34 mouse cellular contexts compared by ENCODE assay signal in the genomic region with DNA sequence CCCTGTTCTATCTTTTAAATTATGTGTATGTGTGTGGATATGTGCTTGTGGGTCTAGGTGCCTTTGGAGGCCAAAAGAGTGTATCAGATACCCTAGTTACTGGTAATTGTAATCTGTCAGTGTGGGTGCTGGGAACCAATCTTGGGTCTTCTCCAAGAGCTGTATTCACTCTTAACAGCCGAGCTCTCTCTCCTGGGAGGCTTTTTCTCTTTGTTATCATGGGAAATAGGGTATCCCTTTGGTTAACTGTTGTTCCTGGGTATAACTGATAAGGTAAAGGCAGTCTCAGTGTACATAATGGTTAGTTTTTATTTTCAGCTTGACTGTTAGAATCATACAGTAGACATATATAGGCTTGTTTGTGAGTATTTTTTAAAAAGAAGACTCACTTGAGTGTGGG. TPM values are rescaled to one million over a fixed set of nuclear protein-coding genes. Genes with fewer than 3 reads are reported as not detected.
DNase-seq lines count a peak whose midpoint lies in the region; ATAC-seq and TF ChIP-seq lines count a peak whose summit lies in the region.
"Had no signal": no experiment of that assay in that cellular context is flagged by ENCODE, and none has a peak within 500 bp of the region (broad histone marks: within the 10 kb centered on the region; RNA-seq: fewer than 3 reads in every experiment).

No protein-coding gene starts in this region.

- intact Hi-C loops in left cerebral cortex, adult 2 months (cut with DNase I), result no loop called here

- no peak for TF ChIP-seq CTCF in left cerebral cortex, adult 2 months (IDR thresholded peaks at IDR 0.05)
- TF ChIP-seq CTCF in liver, postnatal 0 days (IDR thresholded peaks at IDR 0.05; ENCODE audit: low read depth), result no peak

- H3K9me3 ChIP-seq in liver, postnatal 0 days (ENCODE audit: low read length), result no peaks in the 10 kb centered on the region
- H3K9me3 ChIP-seq in liver, embryonic 11.5 days (ENCODE audit: control insufficient read depth, low read length), result no peaks in the 10 kb centered on the region
- H3K9me3 ChIP-seq: embryonic facial prominence, embryonic 12.5 days; embryonic facial prominence, embryonic 15.5 days; forebrain, embryonic 12.5 days; forebrain, embryonic 15.5 days; heart, embryonic 10.5 days; heart, embryonic 13.5 days had no signal

- peaks cover 87% of the 10 kb centered on the region for H3K36me3 ChIP-seq in liver, postnatal 0 days (replicated peaks; ENCODE audit: insufficient read depth, low read length)
- H3K36me3 ChIP-seq in liver, embryonic 11.5 days (ENCODE audit: control insufficient read depth, insufficient read depth, low read length), result peaks cover 75% of the 10 kb centered on the region

- no peaks in the 10 kb centered on the region for H3K4me1 ChIP-seq in liver, postnatal 0 days (ENCODE audit: insufficient read depth)
- H3K4me1 ChIP-seq in liver, embryonic 11.5 days (replicated peaks; ENCODE audit: control insufficient read depth, insufficient read depth, low read length), result no peaks in the 10 kb centered on the region; the same call in 1 of the 2 replicates
- H3K4me1 ChIP-seq: embryonic facial prominence, embryonic 12.5 days; embryonic facial prominence, embryonic 15.5 days; forebrain, embryonic 12.5 days; forebrain, embryonic 15.5 days; heart, embryonic 10.5 days; heart, embryonic 13.5 days had no signal

- peak; percentile 59; the same call in 1 of the 2 replicates for TF ChIP-seq EP300 in liver, postnatal 0 days (IDR thresholded peaks at IDR 0.05; ENCODE audit: low read depth)

- no peak overlapping the region for H3K4me2 ChIP-seq in liver, postnatal 0 days (ENCODE audit: low read depth, low read length)
- no peak overlapping the region for H3K4me2 ChIP-seq in liver, embryonic 11.5 days
- H3K4me2 ChIP-seq: embryonic facial prominence, embryonic 12.5 days; embryonic facial prominence, embryonic 15.5 days; forebrain, embryonic 12.5 days; forebrain, embryonic 15.5 days; heart, embryonic 13.5 days; hindbrain, embryonic 14.5 days had no signal

- no peak for DNase-seq in left cerebral cortex, adult 2 months (ENCODE audit: extremely low spot score in 1 of 2, low spot score in 2 of 2)
- DNase-seq in left cerebral cortex, adult 18-20 months (ENCODE audit: low spot score in 2 of 2), result no peak
- DNase-seq in liver, postnatal 0 days, result no peak
- DNase-seq in liver, embryonic 11.5 days (ENCODE audit: low spot score), result no peak
- no peak for DNase-seq in retina, postnatal 1 day
- DNase-seq: adrenal gland, postnatal 10 days; adrenal gland, postnatal 36 days; cerebellum, adult 18-20 months; cerebellum, adult 9-10 months; cerebellum, postnatal 14 days; gastrocnemius, adult 2 months; gastrocnemius, postnatal 14 days; heart, adult 2 months; heart, postnatal 14 days; heart, postnatal 4 days had no signal

- WGBS in liver, postnatal 0 days (ENCODE audit: insufficient replicate concordance), result 41% methylated on average over 1 of the region's 1 CpGs
- 52% methylated on average over 1 of the region's 1 CpGs for WGBS in liver, embryonic 11.5 days

- ATAC-seq in liver, postnatal 0 days, result no peak
- no peak; the same call in 1 of the 2 replicates for ATAC-seq in liver, embryonic 11.5 days (replicated peaks; ENCODE audit: low FRiP score)
- ATAC-seq in common myeloid progenitor, adult 5-6 weeks (replicated peaks; ENCODE audit: low read depth, poor library complexity, severe bottlenecking), result peak; percentile 59; the same call in 1 of the 2 replicates
- ATAC-seq in erythroblast, adult 5-6 weeks (replicated peaks; ENCODE audit: low FRiP score, poor library complexity, severe bottlenecking), result no peak
- ATAC-seq: CD4-positive, CD25-positive, alpha-beta regulatory T cell, adult 4 months; forebrain, embryonic 15.5 days; hindbrain, postnatal 0 days; inflammation-experienced regulatory T-cells, adult 6 months; Patski had no signal

- no peak overlapping the region for H3K4me3 ChIP-seq in left cerebral cortex, adult 2 months
- no peak overlapping the region for H3K4me3 ChIP-seq in liver, postnatal 0 days (ENCODE audit: low read depth, low read length)
- no peak overlapping the region for H3K4me3 ChIP-seq in liver, embryonic 11.5 days (ENCODE audit: low read depth, low read length)
- H3K4me3 ChIP-seq: embryonic facial prominence, embryonic 12.5 days; embryonic facial prominence, embryonic 15.5 days; erythroblast, embryonic 14.5 days; forebrain, embryonic 12.5 days; forebrain, embryonic 15.5 days; gastrocnemius, adult 2 months; heart, adult 2 months; heart, embryonic 10.5 days; heart, embryonic 13.5 days had no signal

- H3K27ac ChIP-seq in left cerebral cortex, adult 2 months, result peak overlapping the region; percentile 15
- H3K27ac ChIP-seq in liver, postnatal 0 days (ENCODE audit: low read depth), result no peak overlapping the region
- H3K27ac ChIP-seq in liver, embryonic 11.5 days (ENCODE audit: low read depth, low read length), result no peak overlapping the region
- H3K27ac ChIP-seq: embryonic facial prominence, embryonic 12.5 days; embryonic facial prominence, embryonic 15.5 days; forebrain, embryonic 12.5 days; forebrain, embryonic 15.5 days; gastrocnemius, adult 2 months; heart, adult 2 months; heart, embryonic 10.5 days; heart, embryonic 13.5 days; hindbrain, embryonic 14.5 days; hindbrain, postnatal 0 days had no signal

- H3K27me3 ChIP-seq in liver, postnatal 0 days (ENCODE audit: insufficient read depth, low read length), result no peaks in the 10 kb centered on the region
- H3K27me3 ChIP-seq in liver, embryonic 11.5 days (replicated peaks; ENCODE audit: control insufficient read depth, insufficient read depth, low read length), result no peaks in the 10 kb centered on the region
- H3K27me3 ChIP-seq: embryonic facial prominence, embryonic 12.5 days; embryonic facial prominence, embryonic 15.5 days; forebrain, embryonic 12.5 days; forebrain, embryonic 15.5 days; heart, embryonic 13.5 days; Patski had no signal

- no peak overlapping the region for H3K9ac ChIP-seq in liver, postnatal 0 days (replicated peaks)
- H3K9ac ChIP-seq in liver, embryonic 11.5 days (ENCODE audit: low read depth, low read length), result no peak overlapping the region
- H3K9ac ChIP-seq: embryonic facial prominence, embryonic 12.5 days; embryonic facial prominence, embryonic 15.5 days; forebrain, embryonic 12.5 days; forebrain, embryonic 15.5 days; heart, embryonic 13.5 days; hindbrain, embryonic 14.5 days had no signal

RNA-seq across cellular contexts. Expression of gene Cdc45, which starts 10.6 kb away (rescaled TPM):
- total RNA-seq in left cerebral cortex, adult 2 months (2021), result 1 to 10 TPM; 1.4 to 2.6 TPM
- total RNA-seq in left cerebral cortex, adult 18-20 months (2021), result 1 to 10 TPM in 1 of 2 experiments, under 1 TPM in 1; 0.77 to 2.0 TPM
- polyA plus RNA-seq in liver, postnatal 0 days (2015; fragmentation: Nextera tagmentation; extraction: Ambion mirVana), result 15.8 and 18.7 TPM in 2 replicates
- polyA plus RNA-seq in liver, embryonic 11.5 days (2014; fragmentation: Nextera tagmentation; extraction: Ambion mirVana), result 66.7 and 76.8 TPM in 2 replicates
- 63.1 and 65.1 TPM in 2 replicates for total RNA-seq in common myeloid progenitor, adult 5-6 weeks (2017)
- total RNA-seq in erythroblast, adult 5-6 weeks (2015; ENCODE audit: low replicate concordance), result 21.7 and 23.6 TPM in 2 replicates
- total RNA-seq in erythroblast, adult 5-6 weeks (2017; ENCODE audit: low replicate concordance), result 28.5 and 33.2 TPM in 2 replicates

RNA-seq across cellular contexts. Expression of gene Ufd1, which starts 10.8 kb away (rescaled TPM):
- total RNA-seq in left cerebral cortex, adult 2 months (2021), result 10 to 100 TPM; 85.5 to 94.7 TPM
- total RNA-seq in left cerebral cortex, adult 18-20 months (2021), result 10 to 100 TPM; 87.5 to 97.2 TPM
- 39.2 and 41.0 TPM in 2 replicates for polyA plus RNA-seq in liver, postnatal 0 days (2015; fragmentation: Nextera tagmentation; extraction: Ambion mirVana)
- polyA plus RNA-seq in liver, embryonic 11.5 days (2014; fragmentation: Nextera tagmentation; extraction: Ambion mirVana), result 69.1 and 71.1 TPM in 2 replicates
- total RNA-seq in common myeloid progenitor, adult 5-6 weeks (2017), result 48.2 and 70.9 TPM in 2 replicates
- total RNA-seq in erythroblast, adult 5-6 weeks (2015; ENCODE audit: low replicate concordance), result 26.1 and 27.3 TPM in 2 replicates
- 32.5 and 54.9 TPM in 2 replicates for total RNA-seq in erythroblast, adult 5-6 weeks (2017; ENCODE audit: low replicate concordance)

RNA-seq across cellular contexts. Expression of gene 2510002D24Rik, which starts 14.0 kb away (rescaled TPM):
- 10 to 100 TPM; 24.7 to 28.3 TPM for total RNA-seq in left cerebral cortex, adult 2 months (2021)
- 10 to 100 TPM; 24.1 to 26.6 TPM for total RNA-seq in left cerebral cortex, adult 18-20 months (2021)
- 9.7 and 11.8 TPM in 2 replicates for polyA plus RNA-seq in liver, postnatal 0 days (2015; fragmentation: Nextera tagmentation; extraction: Ambion mirVana)
- 41.9 and 51.5 TPM in 2 replicates for polyA plus RNA-seq in liver, embryonic 11.5 days (2014; fragmentation: Nextera tagmentation; extraction: Ambion mirVana)
- total RNA-seq in common myeloid progenitor, adult 5-6 weeks (2017), result 26.1 and 34.9 TPM in 2 replicates
- 12.7 and 14.0 TPM in 2 replicates for total RNA-seq in erythroblast, adult 5-6 weeks (2015; ENCODE audit: low replicate concordance)
- 6.3 and 10.9 TPM in 2 replicates for total RNA-seq in erythroblast, adult 5-6 weeks (2017; ENCODE audit: low replicate concordance)

RNA-seq across cellular contexts. Expression of gene Gm28539, which starts 14.0 kb away (rescaled TPM):
- total RNA-seq in left cerebral cortex, adult 2 months (2021), result 10 to 100 TPM; 11.4 to 18.9 TPM
- 10 to 100 TPM in 1 of 2 experiments, 1 to 10 TPM in 1; 5.6 to 13.5 TPM for total RNA-seq in left cerebral cortex, adult 18-20 months (2021)
- polyA plus RNA-seq in liver, postnatal 0 days (2015; fragmentation: Nextera tagmentation; extraction: Ambion mirVana), result not detected in 2 replicates
- 0.11 TPM in 1 of 2 replicates, not detected in the other for polyA plus RNA-seq in liver, embryonic 11.5 days (2014; fragmentation: Nextera tagmentation; extraction: Ambion mirVana)
- total RNA-seq in common myeloid progenitor, adult 5-6 weeks (2017), result not detected in 2 replicates
- not detected in 2 replicates for total RNA-seq in erythroblast, adult 5-6 weeks (2015; ENCODE audit: low replicate concordance)
- total RNA-seq in erythroblast, adult 5-6 weeks (2017; ENCODE audit: low replicate concordance), result 2.9 TPM in 1 of 2 replicates, not detected in the other
- total RNA-seq: heart, postnatal 14 days; hindbrain, postnatal 0 days had no signal
- polyA plus RNA-seq: C2C12; CD4-positive, CD25-positive, alpha-beta regulatory T cell, adult 4 months; embryonic facial prominence, embryonic 12.5 days; embryonic facial prominence, embryonic 15.5 days; erythroblast, embryonic 14.5 days; forebrain, embryonic 12.5 days; forebrain, embryonic 15.5 days; frontal cortex, adult 2 months; heart, adult 2 months; heart, embryonic 10.5 days; heart, embryonic 13.5 days; heart, embryonic 16.5 days; hindbrain, embryonic 11.5 days; hindbrain, embryonic 14.5 days; hindbrain, postnatal 0 days; inflammation-experienced regulatory T-cells, adult 6 months had no signal

RNA-seq across cellular contexts. Expression of gene Cldn5, which starts 45.7 kb away (rescaled TPM):
- 10 to 100 TPM; 36.2 to 48.3 TPM for total RNA-seq in left cerebral cortex, adult 2 months (2021)
- 10 to 100 TPM; 47.2 to 51.8 TPM for total RNA-seq in left cerebral cortex, adult 18-20 months (2021)
- polyA plus RNA-seq in liver, postnatal 0 days (2015; fragmentation: Nextera tagmentation; extraction: Ambion mirVana), result 11.5 and 13.9 TPM in 2 replicates
- 18.5 and 18.8 TPM in 2 replicates for polyA plus RNA-seq in liver, embryonic 11.5 days (2014; fragmentation: Nextera tagmentation; extraction: Ambion mirVana)
- total RNA-seq in common myeloid progenitor, adult 5-6 weeks (2017), result not detected in 2 replicates
- not detected in 2 replicates for total RNA-seq in erythroblast, adult 5-6 weeks (2015; ENCODE audit: low replicate concordance)
- not detected in 2 replicates for total RNA-seq in erythroblast, adult 5-6 weeks (2017; ENCODE audit: low replicate concordance)
- total RNA-seq: granulocyte monocyte progenitor cell, adult 5-6 weeks had no signal
- polyA plus RNA-seq: CD4-positive, CD25-positive, alpha-beta regulatory T cell, adult 4 months; inflammation-experienced regulatory T-cells, adult 6 months; Patski had no signal

Comparison
In these comparisons a context has a peak if more than half of its experiments do, and no peak if none do; other contexts are left out.
1. RNA of gene Cdc45, which starts 10.6 kb away (total RNA-seq): 63.1 to 65.1 TPM in common myeloid progenitor, adult 5-6 weeks and 21.7 to 33.2 TPM in erythroblast, adult 5-6 weeks; 1.4 to 2.6 TPM in left cerebral cortex, adult 2 months and 0.77 to 2.0 TPM in left cerebral cortex, adult 18-20 months; every median in the first group is over 4 times any median in the second.